Mouse (Mus musculus): Measurements from ENCODE around the gene Sipa1l3. TPM values are rescaled to one million over a fixed set of nuclear protein-coding genes. Genes with fewer than 3 reads are reported as not detected.

Sipa1l3 gene
- total RNA-seq, 2 experiments from 2014 or later: 211 to 245 TPM

GRCm38 (mm10) chr7:29452381-29452780, 66.1 kb downstream of the Sipa1l3 start:
- no peak for DNase-seq (ENCODE audit: extremely low spot score in 1 of 2, low spot score in 1 of 2)

DNA sequence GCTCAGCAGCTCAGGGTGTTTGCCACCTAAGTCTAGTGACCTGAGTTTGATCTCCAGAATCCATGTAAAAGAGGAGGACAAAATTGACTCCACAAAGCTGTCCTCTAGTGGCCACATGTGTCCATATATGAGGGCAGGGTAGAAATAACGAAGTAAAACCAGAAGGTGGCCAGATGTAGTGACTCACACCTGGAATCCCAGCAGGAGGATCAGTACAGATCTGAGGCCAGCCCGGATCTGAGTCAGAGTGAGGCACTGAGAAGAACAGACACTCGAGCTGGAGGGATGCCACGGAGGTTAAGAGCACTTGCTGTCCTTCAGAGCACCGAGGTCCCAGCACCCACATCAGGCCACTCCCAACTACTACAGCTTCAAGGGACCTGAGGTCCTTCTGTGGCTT, 68.3 kb downstream of the Sipa1l3 start:
- DNase-seq (ENCODE audit: extremely low spot score in 1 of 2, low spot score in 1 of 2): no peak

GRCm38 (mm10) chr7:29448830-29449229, 69.6 kb downstream of the Sipa1l3 start:
- DNase-seq (ENCODE audit: extremely low spot score in 1 of 2, low spot score in 1 of 2): no peak

GRCm38 (mm10) chr7:29447147-29447829, 71.2 kb downstream of the Sipa1l3 start:
- DNase-seq (ENCODE audit: extremely low spot score in 1 of 2, low spot score in 1 of 2): no peak

DNA sequence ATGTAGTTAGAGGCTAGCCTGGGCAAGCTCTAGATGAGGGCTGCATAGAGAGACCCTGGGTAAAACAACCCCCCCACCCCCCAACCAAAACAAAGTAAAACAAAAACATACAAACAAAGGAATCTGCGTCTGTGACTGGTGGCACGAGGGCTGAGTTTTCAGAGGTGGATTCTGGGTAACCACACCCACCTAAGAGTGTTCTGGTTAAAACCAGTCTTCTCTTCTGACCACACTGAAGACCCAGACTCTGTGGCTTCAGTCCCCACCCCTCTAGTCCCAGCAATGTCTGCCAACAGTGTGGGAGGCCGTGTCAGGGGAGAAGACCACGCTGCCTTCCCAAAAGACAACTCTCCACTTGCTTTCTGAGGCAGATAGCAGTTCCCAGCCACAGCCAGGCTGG, 72.3 kb downstream of the Sipa1l3 start:
- no peak for DNase-seq (ENCODE audit: extremely low spot score in 1 of 2, low spot score in 1 of 2)

DNA sequence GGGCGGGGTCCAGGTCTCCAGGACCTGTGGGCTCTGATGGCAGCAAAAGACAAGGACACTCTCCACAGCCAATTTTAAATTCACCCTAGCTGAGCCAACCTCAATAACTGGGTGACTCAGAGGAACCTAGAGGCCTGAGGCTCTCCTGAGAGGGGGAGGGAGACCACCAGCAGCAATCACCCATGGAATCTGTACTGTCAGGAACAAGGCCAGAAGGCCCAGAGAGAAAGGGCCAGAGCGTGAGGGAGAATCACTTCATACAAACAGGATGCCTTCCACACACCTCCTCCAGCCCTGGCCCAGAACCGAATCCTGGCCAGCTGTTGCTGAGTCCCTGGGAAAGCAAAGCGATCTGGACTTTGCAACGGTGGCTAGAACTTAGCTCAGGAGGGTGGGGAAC, 73.9 kb downstream of the Sipa1l3 start:
- no peak for DNase-seq (ENCODE audit: extremely low spot score in 1 of 2, low spot score in 1 of 2)

DNA sequence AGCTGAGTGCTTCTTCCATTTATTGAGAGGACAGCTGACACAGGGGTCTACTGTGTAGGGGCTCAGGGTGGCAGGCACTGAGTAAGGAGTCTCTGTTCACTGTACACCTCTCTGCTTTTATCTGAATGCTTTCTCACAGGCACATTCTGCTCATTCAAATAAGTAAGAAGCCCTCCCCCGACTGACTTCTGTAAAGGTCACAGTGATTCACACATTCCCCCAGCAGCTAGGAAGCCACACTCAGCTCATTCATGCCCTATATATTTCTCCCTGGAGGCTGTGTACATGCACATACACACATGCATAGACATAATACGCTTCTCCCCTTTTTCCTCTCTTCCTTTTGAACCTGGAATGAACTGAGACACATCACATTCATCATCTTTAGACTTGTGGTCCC, 74.4 kb downstream of the Sipa1l3 start:
- no peak for DNase-seq (ENCODE audit: extremely low spot score in 1 of 2, low spot score in 1 of 2)

- DNase-seq (ENCODE audit: extremely low spot score in 1 of 2, low spot score in 1 of 2): no peak
Observed at GRCm38 (mm10) chr7:29441793-29442192, 76.6 kb downstream of the Sipa1l3 start.

DNA sequence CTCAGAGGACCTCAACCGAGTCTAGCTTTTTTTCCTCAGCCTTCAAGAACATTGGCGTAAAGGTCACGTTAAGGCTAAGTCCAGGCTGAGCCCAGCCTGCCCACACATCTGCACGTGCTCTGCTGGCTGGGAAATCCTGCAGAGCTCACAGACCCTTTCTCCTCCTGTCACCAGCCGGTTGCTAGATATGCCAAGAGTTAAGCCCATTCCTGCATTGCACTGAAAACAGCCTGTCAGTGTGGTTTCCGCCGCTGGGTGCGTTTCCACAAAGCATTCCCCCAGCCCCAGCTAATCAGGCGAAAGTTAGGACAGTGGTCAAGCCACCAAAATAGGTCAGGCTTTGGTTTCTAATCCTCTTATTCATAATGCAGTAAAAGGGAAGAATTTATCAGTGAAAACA, 77.3 kb downstream of the Sipa1l3 start:
- DNase-seq (ENCODE audit: extremely low spot score in 1 of 2, low spot score in 1 of 2): no peak

DNA sequence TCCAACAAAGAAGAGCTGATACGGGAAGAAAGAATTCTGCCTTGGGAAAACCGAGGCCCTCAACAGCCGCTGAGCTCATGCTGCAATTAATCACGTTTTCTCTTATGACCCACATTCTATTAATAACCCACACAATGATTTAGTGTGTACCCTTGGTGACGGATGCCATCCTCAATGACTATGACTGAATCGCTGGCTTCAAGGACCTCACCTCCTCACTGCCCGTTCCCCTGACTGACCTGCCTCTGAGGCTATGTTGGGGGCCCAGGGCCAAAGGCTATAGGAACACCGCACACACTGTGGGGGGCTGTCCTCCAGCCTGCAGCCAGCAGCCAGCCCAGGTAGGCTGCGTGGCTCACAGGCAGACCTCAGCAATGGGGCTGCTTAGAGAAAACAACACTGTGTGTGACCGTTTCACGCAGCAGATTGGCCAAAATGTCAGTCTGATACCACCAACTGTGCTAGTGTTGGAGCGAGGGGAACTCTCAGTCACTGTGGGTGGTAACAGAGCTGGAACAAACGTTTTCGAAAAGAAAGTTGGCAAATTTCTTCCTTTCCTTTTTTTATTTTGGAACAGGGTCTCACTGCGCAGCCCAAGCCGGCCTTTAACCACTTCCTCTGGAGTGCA, 79.7 kb downstream of the Sipa1l3 start:
- DNase-seq (ENCODE audit: extremely low spot score in 1 of 2, low spot score in 1 of 2): no peak

- no peak for DNase-seq (ENCODE audit: extremely low spot score in 1 of 2, low spot score in 1 of 2)
Observed at GRCm38 (mm10) chr7:29438204-29438603, 80.2 kb downstream of the Sipa1l3 start.

- no peak for DNase-seq (ENCODE audit: extremely low spot score in 1 of 2, low spot score in 1 of 2)
Observed at GRCm38 (mm10) chr7:29437072-29437471, 81.4 kb downstream of the Sipa1l3 start.

- no peak for DNase-seq (ENCODE audit: extremely low spot score in 1 of 2, low spot score in 1 of 2)
Observed at GRCm38 (mm10) chr7:29434313-29435035, 84.0 kb downstream of the Sipa1l3 start.

DNA sequence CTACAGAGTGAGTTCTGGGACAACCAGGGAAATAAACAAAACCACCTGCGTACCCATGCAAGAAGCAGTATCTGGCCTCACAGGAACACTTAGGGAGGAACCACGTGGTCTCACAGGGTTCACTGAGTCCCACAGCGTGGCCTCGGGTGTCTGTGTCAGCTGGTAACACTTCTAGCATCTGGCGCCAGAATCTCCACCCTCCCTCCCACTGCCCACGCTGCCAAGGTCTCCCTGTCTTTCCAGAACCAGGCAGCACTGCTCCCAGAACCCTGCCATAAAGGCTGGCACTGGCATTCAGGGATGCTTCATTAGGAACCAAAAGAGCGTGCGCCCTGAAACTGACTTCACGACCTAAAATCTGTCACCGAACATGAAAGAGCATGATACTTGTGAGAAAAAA, 84.7 kb downstream of the Sipa1l3 start:
- no peak for DNase-seq (ENCODE audit: extremely low spot score in 1 of 2, low spot score in 1 of 2)

DNA sequence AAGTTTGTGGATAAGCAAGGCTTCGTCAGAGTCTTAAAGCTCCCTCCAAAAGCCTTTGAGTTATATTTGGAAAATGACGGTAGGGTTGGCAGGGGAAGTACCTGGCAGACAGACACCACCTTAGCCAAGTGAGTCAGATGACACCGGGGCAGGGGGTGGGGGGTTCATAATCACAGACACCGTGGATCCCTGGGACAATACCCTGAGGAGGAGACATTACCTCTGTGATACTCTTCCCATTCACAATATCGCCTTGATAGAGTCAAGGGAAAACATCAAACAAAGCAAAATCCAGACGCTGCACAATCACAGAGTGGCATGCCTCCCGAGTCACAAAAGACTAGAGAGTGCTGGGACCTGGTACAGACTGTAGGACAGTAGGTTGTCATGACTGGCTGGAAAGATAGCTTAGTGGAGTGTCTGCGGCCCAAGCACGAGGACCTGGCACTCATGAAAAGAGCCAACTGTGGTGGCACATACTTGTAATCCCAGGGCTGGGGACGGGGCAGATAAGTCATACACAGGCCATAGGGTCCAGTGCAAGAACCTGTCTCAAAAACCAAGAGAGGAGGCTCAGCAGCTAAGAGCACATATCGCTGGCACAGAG, 85.4 kb downstream of the Sipa1l3 start:
- no peak for DNase-seq (ENCODE audit: extremely low spot score in 1 of 2, low spot score in 1 of 2)

GRCm38 (mm10) chr7:29432180-29432946, 86.1 kb downstream of the Sipa1l3 start:
- DNase-seq (ENCODE audit: extremely low spot score in 1 of 2, low spot score in 1 of 2): no peak

GRCm38 (mm10) chr7:29430739-29431211, 87.7 kb downstream of the Sipa1l3 start:
- DNase-seq (ENCODE audit: extremely low spot score in 1 of 2, low spot score in 1 of 2): no peak

GRCm38 (mm10) chr7:29426056-29426455, 92.4 kb downstream of the Sipa1l3 start:
- no peak for DNase-seq (ENCODE audit: extremely low spot score in 1 of 2, low spot score in 1 of 2)

- no peak for DNase-seq (ENCODE audit: extremely low spot score in 1 of 2, low spot score in 1 of 2)
Observed at GRCm38 (mm10) chr7:29425413-29425827, 93.0 kb downstream of the Sipa1l3 start.

- no peak for DNase-seq (ENCODE audit: extremely low spot score in 1 of 2, low spot score in 1 of 2)
Observed at GRCm38 (mm10) chr7:29424690-29425089, 93.8 kb downstream of the Sipa1l3 start.

Data from layer of hippocampus, postnatal 25 days (tissue).